22 mouse cellular contexts compared by ENCODE assay signal in genomic region chr3:9084134-9084533, GRCm38 (mm10).
A peak's percentile ranks its signal among the peaks of the same experiment; 100 is the strongest.
DNase-seq lines count a peak whose midpoint lies in the region; ATAC-seq and TF ChIP-seq lines count a peak whose summit lies in the region.
"Had no signal": no experiment of that assay in that cellular context is flagged by ENCODE, and none has a peak within 500 bp of the region (broad histone marks: within the 10 kb centered on the region; RNA-seq: fewer than 3 reads in every experiment).

No protein-coding gene starts in this region.

- ATAC-seq in heart, embryonic 11.5 days (replicated peaks; ENCODE audit: insufficient number of reproducible peaks, low FRiP score, low TSS enrichment) = peak; percentile 46; the same call in 1 of the 2 replicates
- peak; percentile 46; the same call in 1 of the 2 replicates for ATAC-seq in heart, embryonic 13.5 days (ENCODE audit: extremely low read depth, insufficient number of reproducible peaks, low FRiP score, low TSS enrichment)
- ATAC-seq in heart, embryonic 16.5 days (replicated peaks; ENCODE audit: extremely low read depth, insufficient read depth, low FRiP score) = no peak
- ATAC-seq: forebrain, embryonic 14.5 days had no signal

- no peak for TF ChIP-seq CTCF in heart, adult 2 months (IDR thresholded peaks at IDR 0.05)

- no peak for TF ChIP-seq EP300 in heart, adult 2 months (IDR thresholded peaks at IDR 0.05; ENCODE audit: insufficient read depth, low read depth, low read length)

- H3K36me3 ChIP-seq in heart, embryonic 11.5 days (ENCODE audit: control insufficient read depth, insufficient read depth, low read length) = no peaks in the 10 kb centered on the region
- H3K36me3 ChIP-seq in heart, embryonic 13.5 days = no peaks in the 10 kb centered on the region
- H3K36me3 ChIP-seq in heart, adult 2 months (ENCODE audit: control insufficient read depth, insufficient read depth, low read length) = no peaks in the 10 kb centered on the region
- H3K36me3 ChIP-seq in heart, embryonic 16.5 days (ENCODE audit: control insufficient read depth, insufficient read depth) = no peaks in the 10 kb centered on the region
- H3K36me3 ChIP-seq: embryonic facial prominence, embryonic 13.5 days; embryonic facial prominence, embryonic 15.5 days; forebrain, embryonic 10.5 days; forebrain, embryonic 12.5 days had no signal

- intact Hi-C loops in heart, postnatal 36 days (cut with DNase I) = no loop called here
- intact Hi-C loops in heart, adult 2 months (cut with DNase I) = no loop called here
- intact Hi-C loops in heart, postnatal 14 days (cut with DNase I) = no loop called here

- no peak overlapping the region for H3K4me2 ChIP-seq in heart, embryonic 11.5 days
- no peak overlapping the region for H3K4me2 ChIP-seq in heart, embryonic 13.5 days
- H3K4me2 ChIP-seq in heart, embryonic 16.5 days (ENCODE audit: low read depth, low read length) = no peak overlapping the region
- H3K4me2 ChIP-seq: embryonic facial prominence, embryonic 13.5 days; embryonic facial prominence, embryonic 15.5 days; forebrain, embryonic 12.5 days had no signal

- no peaks in the 10 kb centered on the region for H3K9me3 ChIP-seq in heart, embryonic 11.5 days (replicated peaks; ENCODE audit: control insufficient read depth, low read length)
- no peaks in the 10 kb centered on the region for H3K9me3 ChIP-seq in heart, embryonic 13.5 days
- no peaks in the 10 kb centered on the region for H3K9me3 ChIP-seq in heart, embryonic 16.5 days (replicated peaks; ENCODE audit: control insufficient read depth, low read length)
- H3K9me3 ChIP-seq: embryonic facial prominence, embryonic 13.5 days; embryonic facial prominence, embryonic 15.5 days; forebrain, embryonic 10.5 days; forebrain, embryonic 12.5 days had no signal

- WGBS in heart, embryonic 11.5 days (ENCODE audit: insufficient replicate concordance) = 32% methylated on average over 5 of the region's 5 CpGs
- WGBS in heart, embryonic 13.5 days = 33% methylated on average over 5 of the region's 5 CpGs
- 62% methylated on average over 5 of the region's 5 CpGs for WGBS in heart, adult 2 months
- WGBS in heart, embryonic 16.5 days = 33% methylated on average over 5 of the region's 5 CpGs

- no peak for TF ChIP-seq POLR2A in heart, adult 2 months (IDR thresholded peaks at IDR 0.05; ENCODE audit: insufficient read depth, low read depth, low read length)

- DNase-seq in heart, postnatal 36 days = no peak
- no peak for DNase-seq in heart, adult 2 months
- no peak for DNase-seq in heart, postnatal 14 days
- DNase-seq: adrenal gland, adult 2 months; adrenal gland, postnatal 10 days; adrenal gland, postnatal 25 days; cerebellum, adult 11 months; cerebellum, adult 18-20 months; cerebellum, adult 8-10 months; cerebellum, adult 9-11 months; cerebellum, postnatal 14 days; cerebellum, postnatal 36 days; embryo, embryonic 11 days had no signal

- H3K27me3 ChIP-seq in heart, embryonic 11.5 days (ENCODE audit: control insufficient read depth, insufficient read depth, low read length) = no peaks in the 10 kb centered on the region
- no peaks in the 10 kb centered on the region for H3K27me3 ChIP-seq in heart, embryonic 13.5 days (replicated peaks)
- no peaks in the 10 kb centered on the region for H3K27me3 ChIP-seq in heart, adult 2 months (ENCODE audit: control insufficient read depth, insufficient read depth, low read length)
- no peaks in the 10 kb centered on the region for H3K27me3 ChIP-seq in heart, embryonic 16.5 days (ENCODE audit: control insufficient read depth, insufficient read depth, low read length)
- H3K27me3 ChIP-seq: embryonic facial prominence, embryonic 13.5 days; embryonic facial prominence, embryonic 15.5 days; forebrain, embryonic 12.5 days had no signal

- H3K4me3 ChIP-seq in heart, embryonic 11.5 days (ENCODE audit: low read depth, low read length) = no peak overlapping the region
- H3K4me3 ChIP-seq in heart, embryonic 13.5 days = no peak overlapping the region
- no peak overlapping the region for H3K4me3 ChIP-seq in heart, adult 2 months
- H3K4me3 ChIP-seq in heart, embryonic 16.5 days (ENCODE audit: low read length) = no peak overlapping the region
- H3K4me3 ChIP-seq: embryonic facial prominence, embryonic 13.5 days; embryonic facial prominence, embryonic 15.5 days; erythroblast, embryonic 14.5 days; forebrain, embryonic 10.5 days; forebrain, embryonic 12.5 days had no signal

- peak overlapping the region; percentile 30; the same call in 1 of the 2 replicates for H3K9ac ChIP-seq in heart, embryonic 11.5 days (ENCODE audit: low read depth, low read length)
- H3K9ac ChIP-seq in heart, embryonic 13.5 days = no peak overlapping the region
- H3K9ac ChIP-seq in heart, adult 2 months (ENCODE audit: low read depth, low read length) = no peak overlapping the region
- no peak overlapping the region for H3K9ac ChIP-seq in heart, embryonic 16.5 days (ENCODE audit: low read length)
- H3K9ac ChIP-seq: embryonic facial prominence, embryonic 13.5 days; embryonic facial prominence, embryonic 15.5 days; forebrain, embryonic 12.5 days had no signal

- no peaks in the 10 kb centered on the region for H3K79me2 ChIP-seq in heart, adult 2 months (replicated peaks; ENCODE audit: control insufficient read depth, insufficient read depth, low read length)

- H3K27ac ChIP-seq in heart, embryonic 11.5 days (ENCODE audit: low read depth, low read length) = no peak overlapping the region
- H3K27ac ChIP-seq in heart, embryonic 13.5 days (replicated peaks) = peak overlapping the region; percentile 61
- H3K27ac ChIP-seq in heart, adult 2 months = no peak overlapping the region
- H3K27ac ChIP-seq in heart, embryonic 16.5 days (ENCODE audit: low read length) = 0 out of 2 replicates have a peak overlapping the region, but pooled peaks have one; percentile 9
- H3K27ac ChIP-seq: embryonic facial prominence, embryonic 13.5 days; embryonic facial prominence, embryonic 15.5 days; forebrain, embryonic 10.5 days; forebrain, embryonic 12.5 days had no signal

- H3K4me1 ChIP-seq in heart, embryonic 11.5 days (ENCODE audit: control insufficient read depth, insufficient read depth, low read length) = 0 out of 2 replicates have a peak, but pooled peaks cover 4% of the 10 kb centered on the region
- peaks cover 15% of the 10 kb centered on the region for H3K4me1 ChIP-seq in heart, embryonic 13.5 days
- H3K4me1 ChIP-seq in heart, adult 2 months (ENCODE audit: control insufficient read depth, insufficient read depth, low read length) = no peaks in the 10 kb centered on the region
- H3K4me1 ChIP-seq in heart, embryonic 16.5 days (ENCODE audit: control insufficient read depth, insufficient read depth, low read length) = no peaks in the 10 kb centered on the region; the same call in 1 of the 2 replicates
- H3K4me1 ChIP-seq: embryonic facial prominence, embryonic 13.5 days; embryonic facial prominence, embryonic 15.5 days; forebrain, embryonic 10.5 days; forebrain, embryonic 12.5 days had no signal

Comparison
In these comparisons a context has a peak if more than half of its experiments do, and no peak if none do; other contexts are left out.
1. H3K27ac ChIP-seq: peak in heart, embryonic 13.5 days (single experiment) and heart, embryonic 16.5 days (single experiment); none in heart, embryonic 11.5 days (single experiment) and heart, adult 2 months (single experiment).